Mouse (Mus musculus): ENCODE measurements around the gene Pcx. TPM values are rescaled to one million over a fixed set of nuclear protein-coding genes. Genes with fewer than 3 reads are reported as not detected.
"Not testable (repeated sequence)": the region's sequence is repeated elsewhere in the genome, so short reads cannot be mapped to it uniquely, and the experiment has no call there.

The Pcx gene
- total RNA-seq, 2 experiments from 2014 or later, result 36.9 to 43.8 TPM

- DNase-seq, result no peak
- intact Hi-C loops (cut with DNase I), result no loop called here
Observed at GRCm38 (mm10) chr19:4573241-4573640, 63.0 kb downstream of the Pcx start.

GRCm38 (mm10) chr19:4578799-4579198 is 68.5 kb downstream of the Pcx start:
- DNase-seq, result peak; percentile 15 to 37
- intact Hi-C loops (cut with DNase I), result no loop called here

- no peak for DNase-seq
- intact Hi-C loops (cut with DNase I), result no loop called here
Observed at GRCm38 (mm10) chr19:4579296-4579695, 69.0 kb downstream of the Pcx start.

GRCm38 (mm10) chr19:4583856-4584255 is 73.6 kb downstream of the Pcx start:
- intact Hi-C loops (cut with DNase I), result no loop called here
- DNase-seq, result no peak

- intact Hi-C loops (cut with DNase I); DNase-seq: not testable (repeated sequence)
Observed at GRCm38 (mm10) chr19:4586783-4587182, 76.5 kb downstream of the Pcx start.

GRCm38 (mm10) chr19:4587426-4587825 is 77.2 kb downstream of the Pcx start:
- intact Hi-C loops (cut with DNase I), result no loop called here
- no peak for DNase-seq

- intact Hi-C loops (cut with DNase I), result no loop called here
- no peak for DNase-seq
Observed at GRCm38 (mm10) chr19:4588430-4588829, 78.2 kb downstream of the Pcx start.

- intact Hi-C loops (cut with DNase I), result no loop called here
- no peak for DNase-seq
Observed at GRCm38 (mm10) chr19:4589081-4589480, 78.8 kb downstream of the Pcx start.

- intact Hi-C loops (cut with DNase I), result no loop called here
- no peak for DNase-seq
Observed at GRCm38 (mm10) chr19:4590025-4590424, 79.8 kb downstream of the Pcx start.

- intact Hi-C loops (cut with DNase I), result no loop called here
- DNase-seq, result no peak
Observed at GRCm38 (mm10) chr19:4593792-4594522, 83.7 kb downstream of the Pcx start.

GRCm38 (mm10) chr19:4596071-4596470 is 85.8 kb downstream of the Pcx start:
- intact Hi-C loops (cut with DNase I), result no loop called here

GRCm38 (mm10) chr19:4602459-4602858 is 92.2 kb downstream of the Pcx start:
- DNase-seq, result no peak
- intact Hi-C loops (cut with DNase I), result no loop called here

More at GRCm38 (mm10) chr19:4596071-4596470, 85.8 kb downstream of the Pcx start:
- DNase-seq, result no peak

GRCm38 (mm10) chr19:4603801-4604723 is 93.8 kb downstream of the Pcx start:
- intact Hi-C loops (cut with DNase I), result no loop called here
- no peak for DNase-seq

GRCm38 (mm10) chr19:4605654-4606053 is 95.4 kb downstream of the Pcx start:
- intact Hi-C loops (cut with DNase I), result no loop called here

GRCm38 (mm10) chr19:4607406-4607805 is 97.1 kb downstream of the Pcx start:
- intact Hi-C loops (cut with DNase I), result no loop called here
- no peak for DNase-seq

More at GRCm38 (mm10) chr19:4605654-4606053, 95.4 kb downstream of the Pcx start:
- no peak for DNase-seq

- no peak for DNase-seq
- intact Hi-C loops (cut with DNase I), result no loop called here
Observed at GRCm38 (mm10) chr19:4608511-4608910, 98.2 kb downstream of the Pcx start.

GRCm38 (mm10) chr19:4610109-4610508 is 99.8 kb downstream of the Pcx start:
- intact Hi-C loops (cut with DNase I), result no loop called here
- no peak for DNase-seq

- intact Hi-C loops (cut with DNase I), result no loop called here
- DNase-seq, result no peak
Observed at GRCm38 (mm10) chr19:4612181-4612961, 102.1 kb downstream of the Pcx start.

GRCm38 (mm10) chr19:4613464-4614304 is 103.4 kb downstream of the Pcx start:
- intact Hi-C loops (cut with DNase I), result no loop called here
- DNase-seq, result no peak
